Mouse (Mus musculus): ENCODE results near the gene Syn3. TPM values are rescaled to one million over a fixed set of nuclear protein-coding genes. Genes with fewer than 3 reads are reported as not detected.

The Syn3 gene
- polyA plus RNA-seq, 1 experiment from 2014 or later = 4.5 TPM

Other genes with a start within 250 kb of the Syn3 start
- 22.1 and 22.4 TPM in 2 replicates for gene Timp3, start 198.5 kb downstream of the Syn3 start, polyA plus RNA-seq (2016; fragmentation: Nextera tagmentation; extraction: Ambion mirVana)
- gene Hsp90b1, start 206.6 kb upstream of the Syn3 start, polyA plus RNA-seq (2016; fragmentation: Nextera tagmentation; extraction: Ambion mirVana) = 572 and 613 TPM in 2 replicates
- gene Ttc41, start 206.9 kb upstream of the Syn3 start, polyA plus RNA-seq (2016; fragmentation: Nextera tagmentation; extraction: Ambion mirVana) = 2.6 and 3.2 TPM in 2 replicates